In genomic region chr13:48802181-48802580, GRCm38 (mm10) we compare ENCODE assay signal across 28 mouse cellular contexts.
DNase-seq lines count a peak whose midpoint lies in the region; ATAC-seq and TF ChIP-seq lines count a peak whose summit lies in the region.
"Had no signal": no experiment of that assay in that cellular context is flagged by ENCODE, and none has a peak within 500 bp of the region (broad histone marks: within the 10 kb centered on the region; RNA-seq: fewer than 3 reads in every experiment).

No protein-coding gene starts in this region.

- no peaks in the 10 kb centered on the region; the same call in 1 of the 2 replicates for H3K36me3 ChIP-seq in testis, adult 2 months (ENCODE audit: control insufficient read depth, insufficient read depth, low read length)
- H3K36me3 ChIP-seq in hindbrain, embryonic 13.5 days: peaks cover 56% of the 10 kb centered on the region

- no peak overlapping the region for H3K4me2 ChIP-seq in hindbrain, embryonic 13.5 days
- H3K4me2 ChIP-seq: embryonic facial prominence, embryonic 13.5 days; forebrain, embryonic 12.5 days; forebrain, embryonic 15.5 days; hindbrain, embryonic 14.5 days had no signal

- TF ChIP-seq CTCF in testis, adult 2 months (IDR thresholded peaks at IDR 0.05; ENCODE audit: control insufficient read depth, insufficient read depth, insufficient replicate concordance, low read depth, low read length): no peak

- WGBS in hindbrain, embryonic 13.5 days: 39% methylated on average over 15 of the region's 15 CpGs

- no peaks in the 10 kb centered on the region for H3K9me3 ChIP-seq in hindbrain, embryonic 13.5 days
- H3K9me3 ChIP-seq: embryonic facial prominence, embryonic 13.5 days; forebrain, embryonic 12.5 days; forebrain, embryonic 15.5 days; heart, embryonic 10.5 days; hindbrain, embryonic 10.5 days had no signal

- DNase-seq in cerebellum, adult 9-11 months: peak; percentile 8
- DNase-seq in cerebellum, adult 8-10 months: no peak
- DNase-seq in testis, postnatal 10 days (ENCODE audit: low spot score): no peak
- DNase-seq in ZHBTc4 (ENCODE audit: low read depth, low spot score): peak; percentile 68
- no peak for DNase-seq in frontal cortex, postnatal 10 days (ENCODE audit: low spot score in 2 of 2)
- DNase-seq: adrenal gland, adult 2 months; adrenal gland, postnatal 14 days; B cell, adult 2 months; cerebellum, adult 18-20 months; cerebellum, postnatal 10 days; gastrocnemius, postnatal 10 days; gastrocnemius, postnatal 36 days; heart, adult 2 months; heart, postnatal 36 days; kidney, adult 18-20 months had no signal

- peaks cover 6% of the 10 kb centered on the region for H3K4me1 ChIP-seq in testis, adult 2 months (ENCODE audit: control insufficient read depth, insufficient read depth, low read length)
- H3K4me1 ChIP-seq in hindbrain, embryonic 13.5 days (replicated peaks): peaks cover 8% of the 10 kb centered on the region; the same call in 1 of the 2 replicates
- H3K4me1 ChIP-seq: forebrain, embryonic 15.5 days had no signal

- no peak for TF ChIP-seq POLR2A in testis, adult 2 months (IDR thresholded peaks at IDR 0.05; ENCODE audit: control insufficient read depth, low read depth, low read length)

- H3K9ac ChIP-seq in hindbrain, embryonic 13.5 days: no peak overlapping the region
- H3K9ac ChIP-seq: embryonic facial prominence, embryonic 13.5 days; forebrain, embryonic 12.5 days; forebrain, embryonic 15.5 days; hindbrain, embryonic 14.5 days had no signal

- peak overlapping the region; percentile 25; the same call in 1 of the 2 replicates for H3K4me3 ChIP-seq in testis, adult 2 months (ENCODE audit: control insufficient read depth, low read depth, low read length)
- H3K4me3 ChIP-seq in hindbrain, embryonic 13.5 days: no peak overlapping the region
- H3K4me3 ChIP-seq: embryonic facial prominence, embryonic 13.5 days; erythroblast, embryonic 14.5 days; forebrain, embryonic 12.5 days; forebrain, embryonic 15.5 days; heart, adult 2 months; heart, embryonic 10.5 days; hindbrain, embryonic 10.5 days had no signal

- no peaks in the 10 kb centered on the region for H3K27me3 ChIP-seq in testis, adult 2 months (ENCODE audit: control insufficient read depth, insufficient read depth, low read length)
- 0 out of 2 replicates have a peak, but pooled peaks cover 8% of the 10 kb centered on the region for H3K27me3 ChIP-seq in hindbrain, embryonic 13.5 days
- H3K27me3 ChIP-seq: CH12.LX; forebrain, embryonic 12.5 days; forebrain, embryonic 15.5 days had no signal

- no peak for ATAC-seq in hindbrain, embryonic 13.5 days (ENCODE audit: low FRiP score)
- ATAC-seq: forebrain, embryonic 15.5 days; hindbrain, postnatal 0 days; inflammation-experienced regulatory T-cells, adult 6 months; intestine, embryonic 16.5 days had no signal

- H3K27ac ChIP-seq in testis, adult 2 months (ENCODE audit: control insufficient read depth, insufficient read depth, low read depth, low read length): no peak overlapping the region
- no peak overlapping the region for H3K27ac ChIP-seq in hindbrain, embryonic 13.5 days
- H3K27ac ChIP-seq: embryonic facial prominence, embryonic 13.5 days; forebrain, embryonic 12.5 days; forebrain, embryonic 15.5 days; heart, adult 2 months; heart, embryonic 10.5 days; hindbrain, embryonic 10.5 days; hindbrain, embryonic 14.5 days; hindbrain, postnatal 0 days had no signal

Comparison
In these comparisons a context has a peak if more than half of its experiments do, and no peak if none do; other contexts are left out.
1. DNase-seq: peak in cerebellum, adult 9-11 months (single experiment) and ZHBTc4 (single experiment); none in cerebellum, adult 8-10 months (single experiment), testis, postnatal 10 days (single experiment) and frontal cortex, postnatal 10 days (0 of 2).